Comparison of ENCODE assay signal across 23 mouse cellular contexts in genomic region chr7:141365049-141365445, GRCm38 (mm10). TPM values are rescaled to one million over a fixed set of nuclear protein-coding genes. Genes with fewer than 3 reads are reported as not detected.
A peak's percentile ranks its signal among the peaks of the same experiment; 100 is the strongest.
DNase-seq lines count a peak whose midpoint lies in the region; ATAC-seq lines count a peak whose summit lies in the region.
"Had no signal": no experiment of that assay in that cellular context is flagged by ENCODE, and none has a peak within 500 bp of the region (broad histone marks: within the 10 kb centered on the region; RNA-seq: fewer than 3 reads in every experiment).

No protein-coding gene starts in this region.

- H3K9me3 ChIP-seq in liver, embryonic 12.5 days (replicated peaks), result no peaks in the 10 kb centered on the region
- no peaks in the 10 kb centered on the region for H3K9me3 ChIP-seq in midbrain, embryonic 14.5 days (ENCODE audit: control insufficient read depth, low read length)
- H3K9me3 ChIP-seq: embryonic facial prominence, embryonic 15.5 days; forebrain, embryonic 12.5 days; hindbrain, embryonic 10.5 days; midbrain, embryonic 13.5 days had no signal

- no peaks in the 10 kb centered on the region for H3K36me3 ChIP-seq in liver, embryonic 12.5 days
- no peaks in the 10 kb centered on the region for H3K36me3 ChIP-seq in midbrain, embryonic 14.5 days (ENCODE audit: control insufficient read depth, insufficient read depth, low read length)
- H3K36me3 ChIP-seq: embryonic facial prominence, embryonic 15.5 days; forebrain, embryonic 12.5 days; hindbrain, embryonic 10.5 days; midbrain, embryonic 13.5 days had no signal

- DNase-seq in layer of hippocampus, adult 9-11 months, result peak; percentile 71
- no peak for DNase-seq in layer of hippocampus, postnatal 14 days (ENCODE audit: low spot score in 2 of 2)
- DNase-seq in right cerebral cortex, adult 18-20 months, result peak; percentile 34
- DNase-seq in right cerebral cortex, postnatal 10 days (ENCODE audit: low spot score in 2 of 2), result no peak
- no peak for DNase-seq in thymus, postnatal 14 days
- DNase-seq in midbrain, embryonic 14.5 days, result no peak
- DNase-seq: adrenal gland, adult 8-10 months; cerebellum, adult 11-12 months; cerebellum, postnatal 25 days; heart, adult 18-20 months; kidney, adult 18-20 months; retina, postnatal 1 day; thymus, postnatal 25 days had no signal

- ATAC-seq in liver, embryonic 12.5 days, result no peak
- no peak for ATAC-seq in midbrain, embryonic 14.5 days (ENCODE audit: low FRiP score, low TSS enrichment)
- ATAC-seq: hindbrain, postnatal 0 days; lung, postnatal 0 days; midbrain, embryonic 13.5 days had no signal

- peak overlapping the region; percentile 37 for H3K9ac ChIP-seq in liver, embryonic 12.5 days
- no peak overlapping the region for H3K9ac ChIP-seq in midbrain, embryonic 14.5 days (replicated peaks; ENCODE audit: low read length)
- H3K9ac ChIP-seq: embryonic facial prominence, embryonic 15.5 days; forebrain, embryonic 12.5 days; midbrain, embryonic 13.5 days had no signal

- peaks cover 46% of the 10 kb centered on the region for H3K4me1 ChIP-seq in liver, embryonic 12.5 days
- no peaks in the 10 kb centered on the region for H3K4me1 ChIP-seq in midbrain, embryonic 14.5 days (ENCODE audit: control insufficient read depth, insufficient read depth, low read length)
- H3K4me1 ChIP-seq: forebrain, embryonic 12.5 days had no signal

- WGBS in liver, embryonic 12.5 days (ENCODE audit: insufficient replicate concordance), result 57% methylated on average over 3 of the region's 3 CpGs
- whole genome bisulfite sequencing in midbrain, embryonic 14.5 days, result 78% methylated on average over 3 of the region's 3 CpGs

- H3K27me3 ChIP-seq in liver, embryonic 12.5 days (replicated peaks), result peaks cover 27% of the 10 kb centered on the region
- no peaks in the 10 kb centered on the region; the same call in 1 of the 2 replicates for H3K27me3 ChIP-seq in midbrain, embryonic 14.5 days (ENCODE audit: control insufficient read depth, insufficient read depth, low read length)

- peak overlapping the region; percentile 94 for H3K27ac ChIP-seq in liver, embryonic 12.5 days
- no peak overlapping the region for H3K27ac ChIP-seq in midbrain, embryonic 14.5 days (replicated peaks; ENCODE audit: low read depth, low read length)
- H3K27ac ChIP-seq: embryonic facial prominence, embryonic 15.5 days; forebrain, embryonic 12.5 days; hindbrain, embryonic 10.5 days; hindbrain, postnatal 0 days; kidney, postnatal 0 days; midbrain, embryonic 13.5 days; stomach, postnatal 0 days had no signal

- H3K4me2 ChIP-seq in liver, embryonic 12.5 days, result peak overlapping the region; percentile 52
- H3K4me2 ChIP-seq in midbrain, embryonic 14.5 days (ENCODE audit: low read length), result no peak overlapping the region
- H3K4me2 ChIP-seq: embryonic facial prominence, embryonic 15.5 days; forebrain, embryonic 12.5 days; midbrain, embryonic 13.5 days had no signal

- H3K4me3 ChIP-seq in liver, embryonic 12.5 days, result no peak overlapping the region
- no peak overlapping the region for H3K4me3 ChIP-seq in midbrain, embryonic 14.5 days (replicated peaks; ENCODE audit: low read depth, low read length)
- H3K4me3 ChIP-seq: embryonic facial prominence, embryonic 15.5 days; forebrain, embryonic 12.5 days; hindbrain, embryonic 10.5 days; midbrain, embryonic 13.5 days had no signal

RNA-seq across cellular contexts. Expression of gene Eps8l2, which starts 26.4 kb away (rescaled TPM):
- total RNA-seq in layer of hippocampus, postnatal 14 days (2021), result 1 to 10 TPM; 5.5 to 7.8 TPM
- 4.9 and 5.6 TPM in 2 replicates for polyA plus RNA-seq in liver, embryonic 12.5 days (2016; fragmentation: Nextera tagmentation; extraction: Ambion mirVana)
- 0.19 and 0.50 TPM in 2 replicates for polyA plus RNA-seq in midbrain, embryonic 14.5 days (2014; fragmentation: Nextera tagmentation; extraction: Ambion mirVana)
- total RNA-seq: megakaryocyte, adult 5-6 weeks had no signal

RNA-seq across cellular contexts. Expression of gene Taldo1, which starts 27.0 kb away (rescaled TPM):
- 100 to 1,000 TPM; 129 to 140 TPM for total RNA-seq in layer of hippocampus, postnatal 14 days (2021)
- polyA plus RNA-seq in liver, embryonic 12.5 days (2016; fragmentation: Nextera tagmentation; extraction: Ambion mirVana), result 516 and 525 TPM in 2 replicates
- 312 and 318 TPM in 2 replicates for polyA plus RNA-seq in midbrain, embryonic 14.5 days (2014; fragmentation: Nextera tagmentation; extraction: Ambion mirVana)

RNA-seq across cellular contexts. Expression of gene Tmem80, which starts 37.5 kb away (rescaled TPM):
- 10 to 100 TPM; 30.2 to 30.8 TPM for total RNA-seq in layer of hippocampus, postnatal 14 days (2021)
- 24.3 and 24.8 TPM in 2 replicates for polyA plus RNA-seq in liver, embryonic 12.5 days (2016; fragmentation: Nextera tagmentation; extraction: Ambion mirVana)
- polyA plus RNA-seq in midbrain, embryonic 14.5 days (2014; fragmentation: Nextera tagmentation; extraction: Ambion mirVana), result 38.6 and 48.9 TPM in 2 replicates

RNA-seq across cellular contexts. Expression of gene Deaf1, which starts 37.6 kb away (rescaled TPM):
- total RNA-seq in layer of hippocampus, postnatal 14 days (2021), result 100 to 1,000 TPM; 180 to 199 TPM
- polyA plus RNA-seq in liver, embryonic 12.5 days (2016; fragmentation: Nextera tagmentation; extraction: Ambion mirVana), result 24.7 and 25.6 TPM in 2 replicates
- polyA plus RNA-seq in midbrain, embryonic 14.5 days (2014; fragmentation: Nextera tagmentation; extraction: Ambion mirVana), result 180 and 207 TPM in 2 replicates

RNA-seq across cellular contexts. Expression of gene Gatd1, which starts 48.9 kb away (rescaled TPM):
- 10 to 100 TPM; 37.4 to 37.6 TPM for total RNA-seq in layer of hippocampus, postnatal 14 days (2021)
- 21.1 and 22.8 TPM in 2 replicates for polyA plus RNA-seq in liver, embryonic 12.5 days (2016; fragmentation: Nextera tagmentation; extraction: Ambion mirVana)
- 48.3 and 49.3 TPM in 2 replicates for polyA plus RNA-seq in midbrain, embryonic 14.5 days (2014; fragmentation: Nextera tagmentation; extraction: Ambion mirVana)

Comparison
In these comparisons a context has a peak if more than half of its experiments do, and no peak if none do; other contexts are left out.
1. DNase-seq: peak in layer of hippocampus, adult 9-11 months (single experiment) and right cerebral cortex, adult 18-20 months (single experiment); none in layer of hippocampus, postnatal 14 days (0 of 2), right cerebral cortex, postnatal 10 days (0 of 2), thymus, postnatal 14 days (single experiment) and midbrain, embryonic 14.5 days (single experiment).